Mouse (Mus musculus): ENCODE data around the gene Plekhg1. TPM values are rescaled to one million over a fixed set of nuclear protein-coding genes. Genes with fewer than 3 reads are reported as not detected.

Gene Plekhg1
- polyA plus RNA-seq, 1 experiment from 2014 or later = 16.2 TPM

- WGBS = 95% methylated on average over 5 of the region's 5 CpGs
- H3K4me1 ChIP-seq (ENCODE audit: control insufficient read depth, insufficient read depth, low read length) = no peaks in the 10 kb centered on the region
- ATAC-seq (replicated peaks; ENCODE audit: insufficient number of reproducible peaks, low FRiP score, low TSS enrichment, low read depth) (no peak), DNase-seq (ENCODE audit: low spot score) (no peak)
- no peaks in the 10 kb centered on the region for H3K27me3 ChIP-seq (ENCODE audit: control insufficient read depth, insufficient read depth, low read length)
- H3K4me2 ChIP-seq (ENCODE audit: low read depth, low read length) = no peak overlapping the region
- H3K36me3 ChIP-seq (replicated peaks; ENCODE audit: control insufficient read depth, insufficient read depth, low read depth, low read length) = no peaks in the 10 kb centered on the region; the same call in none of the 2 replicates
- H3K9ac ChIP-seq (replicated peaks; ENCODE audit: low read length) = no peak overlapping the region
- no peak overlapping the region for H3K4me3 ChIP-seq (ENCODE audit: low read depth, low read length)
- H3K9me3 ChIP-seq (replicated peaks; ENCODE audit: control insufficient read depth, low read length) = no peaks in the 10 kb centered on the region
- no peak overlapping the region for H3K27ac ChIP-seq (replicated peaks; ENCODE audit: low read depth, low read length)
Measured at GRCm38 (mm10) chr10:3978792-3979488, 238.8 kb downstream of the Plekhg1 start.

GRCm38 (mm10) chr10:3980231-3980630, 240.1 kb downstream of the Plekhg1 start:
- ATAC-seq (replicated peaks; ENCODE audit: insufficient number of reproducible peaks, low FRiP score, low TSS enrichment, low read depth) (no peak), DNase-seq (ENCODE audit: low spot score) (no peak)
- Histone ChIP-seq H3K27me3 (ENCODE audit: control insufficient read depth, insufficient read depth, low read length) (no peaks in the 10 kb centered on the region), H3K4me1 (ENCODE audit: control insufficient read depth, insufficient read depth, low read length) (no peaks in the 10 kb centered on the region), H3K9ac (replicated peaks; ENCODE audit: low read length) (no peak overlapping the region), H3K36me3 (replicated peaks; ENCODE audit: control insufficient read depth, insufficient read depth, low read depth, low read length) (no peaks in the 10 kb centered on the region; the same call in none of the 2 replicates), H3K9me3 (replicated peaks; ENCODE audit: control insufficient read depth, low read length) (no peaks in the 10 kb centered on the region), H3K27ac (replicated peaks; ENCODE audit: low read depth, low read length) (no peak overlapping the region), H3K4me3 (ENCODE audit: low read depth, low read length) (no peak overlapping the region), H3K4me2 (ENCODE audit: low read depth, low read length) (no peak overlapping the region)
- WGBS = 96% methylated on average over 4 of the region's 4 CpGs

GRCm38 (mm10) chr10:3990295-3990883, 250.2 kb downstream of the Plekhg1 start:
- no peak overlapping the region for H3K4me2 ChIP-seq (ENCODE audit: low read depth, low read length)
- H3K4me3 ChIP-seq (ENCODE audit: low read depth, low read length) = no peak overlapping the region
- WGBS = 93% methylated on average over 6 of the region's 6 CpGs
- no peak for ATAC-seq (replicated peaks; ENCODE audit: insufficient number of reproducible peaks, low FRiP score, low TSS enrichment, low read depth)
- no peak for DNase-seq (ENCODE audit: low spot score)
- H3K36me3 ChIP-seq (replicated peaks; ENCODE audit: control insufficient read depth, insufficient read depth, low read depth, low read length) = no peaks in the 10 kb centered on the region; the same call in 1 of the 2 replicates
- no peaks in the 10 kb centered on the region for H3K9me3 ChIP-seq (replicated peaks; ENCODE audit: control insufficient read depth, low read length)
- H3K4me1 ChIP-seq (ENCODE audit: control insufficient read depth, insufficient read depth, low read length) = no peaks in the 10 kb centered on the region
- no peaks in the 10 kb centered on the region for H3K27me3 ChIP-seq (ENCODE audit: control insufficient read depth, insufficient read depth, low read length)
- H3K27ac ChIP-seq (replicated peaks; ENCODE audit: low read depth, low read length) = no peak overlapping the region
- H3K9ac ChIP-seq (replicated peaks; ENCODE audit: low read length) = no peak overlapping the region

- WGBS = 86% methylated on average over 8 of the region's 8 CpGs
- Histone ChIP-seq H3K9ac (replicated peaks; ENCODE audit: low read length) (no peak overlapping the region), H3K4me1 (ENCODE audit: control insufficient read depth, insufficient read depth, low read length) (no peaks in the 10 kb centered on the region), H3K27ac (replicated peaks; ENCODE audit: low read depth, low read length) (no peak overlapping the region), H3K9me3 (replicated peaks; ENCODE audit: control insufficient read depth, low read length) (no peaks in the 10 kb centered on the region), H3K27me3 (ENCODE audit: control insufficient read depth, insufficient read depth, low read length) (no peaks in the 10 kb centered on the region), H3K4me3 (ENCODE audit: low read depth, low read length) (no peak overlapping the region), H3K4me2 (ENCODE audit: low read depth, low read length) (no peak overlapping the region), H3K36me3 (replicated peaks; ENCODE audit: control insufficient read depth, insufficient read depth, low read depth, low read length) (no peaks in the 10 kb centered on the region; the same call in 1 of the 2 replicates)
- DNase-seq (ENCODE audit: low spot score) = no peak
- ATAC-seq (replicated peaks; ENCODE audit: insufficient number of reproducible peaks, low FRiP score, low TSS enrichment, low read depth) = no peak
Measured at GRCm38 (mm10) chr10:3993365-3994102, 253.4 kb downstream of the Plekhg1 start.

- Histone ChIP-seq H3K9ac (replicated peaks; ENCODE audit: low read length) (no peak overlapping the region), H3K27me3 (ENCODE audit: control insufficient read depth, insufficient read depth, low read length) (no peaks in the 10 kb centered on the region), H3K4me1 (ENCODE audit: control insufficient read depth, insufficient read depth, low read length) (no peaks in the 10 kb centered on the region), H3K4me2 (ENCODE audit: low read depth, low read length) (no peak overlapping the region), H3K9me3 (replicated peaks; ENCODE audit: control insufficient read depth, low read length) (no peaks in the 10 kb centered on the region), H3K27ac (replicated peaks; ENCODE audit: low read depth, low read length) (no peak overlapping the region), H3K36me3 (replicated peaks; ENCODE audit: control insufficient read depth, insufficient read depth, low read depth, low read length) (no peaks in the 10 kb centered on the region), H3K4me3 (ENCODE audit: low read depth, low read length) (no peak overlapping the region)
- ATAC-seq (replicated peaks; ENCODE audit: insufficient number of reproducible peaks, low FRiP score, low TSS enrichment, low read depth) = no peak
- DNase-seq (ENCODE audit: low spot score) = no peak
- WGBS = 84% methylated on average over 4 of the region's 4 CpGs
Measured at GRCm38 (mm10) chr10:3995277-3995676, 255.1 kb downstream of the Plekhg1 start.

- peak; percentile 84 for DNase-seq (ENCODE audit: low spot score)
- Histone ChIP-seq H3K4me1 (ENCODE audit: control insufficient read depth, insufficient read depth, low read length) (no peaks in the 10 kb centered on the region), H3K9ac (replicated peaks; ENCODE audit: low read length) (no peak overlapping the region), H3K4me2 (ENCODE audit: low read depth, low read length) (no peak overlapping the region), H3K27ac (replicated peaks; ENCODE audit: low read depth, low read length) (no peak overlapping the region), H3K36me3 (replicated peaks; ENCODE audit: control insufficient read depth, insufficient read depth, low read depth, low read length) (no peaks in the 10 kb centered on the region), H3K4me3 (ENCODE audit: low read depth, low read length) (no peak overlapping the region), H3K27me3 (ENCODE audit: control insufficient read depth, insufficient read depth, low read length) (no peaks in the 10 kb centered on the region), H3K9me3 (replicated peaks; ENCODE audit: control insufficient read depth, low read length) (no peaks in the 10 kb centered on the region)
- 53% methylated on average over 15 of the region's 15 CpGs for WGBS
- peak; percentile 58; the same call in 1 of the 2 replicates for ATAC-seq (replicated peaks; ENCODE audit: insufficient number of reproducible peaks, low FRiP score, low TSS enrichment, low read depth)
Measured at GRCm38 (mm10) chr10:3996170-3996876, 256.2 kb downstream of the Plekhg1 start.

- DNase-seq (ENCODE audit: low spot score) (no peak), ATAC-seq (replicated peaks; ENCODE audit: insufficient number of reproducible peaks, low FRiP score, low TSS enrichment, low read depth) (no peak)
- Histone ChIP-seq H3K27me3 (ENCODE audit: control insufficient read depth, insufficient read depth, low read length) (no peaks in the 10 kb centered on the region), H3K4me1 (ENCODE audit: control insufficient read depth, insufficient read depth, low read length) (no peaks in the 10 kb centered on the region), H3K9ac (replicated peaks; ENCODE audit: low read length) (no peak overlapping the region), H3K9me3 (replicated peaks; ENCODE audit: control insufficient read depth, low read length) (no peaks in the 10 kb centered on the region), H3K36me3 (replicated peaks; ENCODE audit: control insufficient read depth, insufficient read depth, low read depth, low read length) (no peaks in the 10 kb centered on the region), H3K4me2 (ENCODE audit: low read depth, low read length) (no peak overlapping the region), H3K4me3 (ENCODE audit: low read depth, low read length) (no peak overlapping the region), H3K27ac (replicated peaks; ENCODE audit: low read depth, low read length) (no peak overlapping the region)
- WGBS = 85% methylated on average over 7 of the region's 7 CpGs
Measured at GRCm38 (mm10) chr10:3997851-3998426, 257.8 kb downstream of the Plekhg1 start.

Data from embryonic facial prominence, embryonic 11.5 days (tissue).